Mouse (Mus musculus) lung, embryonic 14.5 days (tissue): ENCODE measurements around the gene Tctex1d4. TPM values are rescaled to one million over a fixed set of nuclear protein-coding genes. Genes with fewer than 3 reads are reported as not detected.

Source experiments
- ATAC-seq: fragments of 200-750 bp; cut with Nextera tagmentation; 2 replicates; pipeline ENCODE4 v1.8.0; 2017; ENCODE audit warnings: mild to moderate bottlenecking, moderate TSS enrichment, moderate library complexity; ENCODE audit not compliant: insufficient read depth
- DNase-seq: peaks from one replicate; pipeline ENCODE4 v3.0.0-alpha.2; 2015
- H3K27ac ChIP-seq: fragments of 300-500 bp; sonication (generic); 2 replicates; pipeline ENCODE4 v1.5.1; 2014; ENCODE audit warnings: low read depth, mild to moderate bottlenecking, moderate library complexity
- H3K27me3 ChIP-seq: fragments of 300-500 bp; sonication (generic); 2 replicates; pipeline ENCODE4 v1.6.1; 2014; ENCODE audit warnings: low read length, control low read depth; ENCODE audit not compliant: insufficient read depth
- H3K36me3 ChIP-seq: fragments of 300-500 bp; sonication (generic); 2 replicates; pipeline ENCODE4 v1.6.1; 2014; ENCODE audit warnings: control low read depth; ENCODE audit not compliant: insufficient read depth
- H3K4me1 ChIP-seq: fragments of 300-500 bp; sonication (generic); 2 replicates; pipeline ENCODE4 v1.6.1; 2014; ENCODE audit warnings: antibody characterized with exemption, control low read depth; ENCODE audit not compliant: insufficient read depth
- H3K4me2 ChIP-seq: fragments of 300-500 bp; sonication (generic); 2 replicates; pipeline ENCODE4 v1.6.1; 2014; ENCODE audit warnings: mild to moderate bottlenecking
- H3K4me3 ChIP-seq: fragments of 300-500 bp; sonication (generic); 2 replicates; pipeline ENCODE4 v1.5.1; 2014; ENCODE audit warnings: low read depth, low read length
- H3K9ac ChIP-seq: fragments of 300-500 bp; sonication (generic); 2 replicates; pipeline ENCODE4 v1.6.1; 2014
- H3K9me3 ChIP-seq: fragments of 300-500 bp; sonication (generic); 2 replicates; pipeline ENCODE4 v1.6.1; 2016; ENCODE audit warnings: low read depth, low read length, control low read depth
- CTCF ChIP-seq: IDR thresholded peaks from 2 replicates; pipeline ENCODE4 v1.5.1; 2016; ENCODE audit warnings: antibody characterized with exemption, low read depth
- WGBS: fragments of 180-500 bp; shearing (Covaris S2); extraction: QIAGEN DNeasy Blood & Tissue Kit; methylation state at CpG from one replicate; pipeline ENCODE4 v1.1.7; 2014; 5-methylcytosine and 5-hydroxymethylcytosine counted together
- polyA plus RNA-seq: library from polyadenylated mRNA; unstranded; fragments of >200 nt; fragmentation: Nextera tagmentation; extraction: Ambion mirVana; gene quantifications from 2 replicates; pipeline ENCODE4 v1.2.1, GENCODE M21; 2014

Tctex1d4 gene
- polyA plus RNA-seq, 1 experiment from 2014 or later, result not detected

- H3K27me3 ChIP-seq, result no peaks in the 10 kb centered on the region
- 2% methylated on average over 2 of the region's 2 CpGs for WGBS
- H3K4me3 ChIP-seq, result no peak overlapping the region
- no peak overlapping the region for H3K27ac ChIP-seq
- H3K9ac ChIP-seq, result no peak overlapping the region
- ATAC-seq (peak; percentile 35; the same call in 1 of the 2 replicates), DNase-seq (peak; percentile 74)
- H3K4me1 ChIP-seq, result 0 out of 2 replicates have a peak, but pooled peaks cover 1% of the 10 kb centered on the region
- no peak overlapping the region for H3K4me2 ChIP-seq
- no peaks in the 10 kb centered on the region for H3K9me3 ChIP-seq
- no peaks in the 10 kb centered on the region for H3K36me3 ChIP-seq
- TF ChIP-seq CTCF, result peak; percentile 81
Observed at GRCm38 (mm10) chr4:117139217-117139612, 12.6 kb downstream of the Tctex1d4 start.

- TF ChIP-seq CTCF, result peak; percentile 52
- Histone ChIP-seq H3K4me3 (no peak overlapping the region), H3K4me1 (no peaks in the 10 kb centered on the region), H3K9me3 (no peaks in the 10 kb centered on the region), H3K27ac (no peak overlapping the region), H3K9ac (no peak overlapping the region), H3K4me2 (no peak overlapping the region), H3K27me3 (no peaks in the 10 kb centered on the region), H3K36me3 (no peaks in the 10 kb centered on the region)
- DNase-seq (peak; percentile 71), ATAC-seq (no peak)
- 31% methylated on average over 4 of the region's 4 CpGs for whole genome bisulfite sequencing
Observed at GRCm38 (mm10) chr4:117140613-117141012, 14.0 kb downstream of the Tctex1d4 start.

GRCm38 (mm10) chr4:117143023-117143422 lies 16.4 kb downstream of the Tctex1d4 start:
- Histone ChIP-seq H3K9ac (no peak overlapping the region), H3K9me3 (no peaks in the 10 kb centered on the region)
- WGBS, result 46% methylated on average over 7 of the region's 7 CpGs

GRCm38 (mm10) chr4:117145248-117145647 lies 18.7 kb downstream of the Tctex1d4 start:
- H3K9me3 ChIP-seq, result no peaks in the 10 kb centered on the region
- TF ChIP-seq CTCF, result no peak
- H3K4me1 ChIP-seq, result no peaks in the 10 kb centered on the region
- H3K27ac ChIP-seq, result no peak overlapping the region
- 89% methylated on average over 13 of the region's 13 CpGs for WGBS
- no peak overlapping the region for H3K9ac ChIP-seq
- ATAC-seq (no peak), DNase-seq (no peak)
- H3K27me3 ChIP-seq, result no peaks in the 10 kb centered on the region
- no peak overlapping the region for H3K4me3 ChIP-seq
- H3K4me2 ChIP-seq, result no peak overlapping the region
- H3K36me3 ChIP-seq, result peaks cover 17% of the 10 kb centered on the region

More at GRCm38 (mm10) chr4:117143023-117143422, 16.4 kb downstream of the Tctex1d4 start:
- Histone ChIP-seq H3K4me3 (no peak overlapping the region), H3K27me3 (no peaks in the 10 kb centered on the region), H3K36me3 (0 out of 2 replicates have a peak, but pooled peaks cover 2% of the 10 kb centered on the region), H3K4me2 (no peak overlapping the region), H3K4me1 (no peaks in the 10 kb centered on the region), H3K27ac (no peak overlapping the region)
- DNase-seq (no peak), ATAC-seq (no peak)
- TF ChIP-seq CTCF, result no peak

GRCm38 (mm10) chr4:117146176-117146575 lies 19.6 kb downstream of the Tctex1d4 start:
- Histone ChIP-seq H3K36me3 (peaks cover 27% of the 10 kb centered on the region), H3K27me3 (no peaks in the 10 kb centered on the region), H3K4me2 (no peak overlapping the region), H3K4me3 (no peak overlapping the region), H3K9me3 (no peaks in the 10 kb centered on the region), H3K27ac (no peak overlapping the region), H3K4me1 (no peaks in the 10 kb centered on the region), H3K9ac (no peak overlapping the region)
- peak; percentile 86 for DNase-seq
- no peak for ATAC-seq
- peak; percentile 91 for TF ChIP-seq CTCF
- 31% methylated on average over 15 of the region's 15 CpGs for WGBS

GRCm38 (mm10) chr4:117148047-117148713 lies 21.6 kb downstream of the Tctex1d4 start:
- no peak for ATAC-seq
- Histone ChIP-seq H3K9ac (no peak overlapping the region), H3K27ac (no peak overlapping the region), H3K36me3 (peaks cover 45% of the 10 kb centered on the region), H3K4me2 (no peak overlapping the region), H3K27me3 (no peaks in the 10 kb centered on the region), H3K4me3 (no peak overlapping the region), H3K9me3 (no peaks in the 10 kb centered on the region), H3K4me1 (no peaks in the 10 kb centered on the region)
- no peak for TF ChIP-seq CTCF
- DNase-seq, result no peak
- WGBS, result 73% methylated on average over 18 of the region's 18 CpGs

- Histone ChIP-seq H3K27ac (no peak overlapping the region), H3K36me3 (peaks cover 51% of the 10 kb centered on the region), H3K4me1 (no peaks in the 10 kb centered on the region), H3K9ac (no peak overlapping the region), H3K27me3 (no peaks in the 10 kb centered on the region), H3K9me3 (no peaks in the 10 kb centered on the region), H3K4me2 (no peak overlapping the region), H3K4me3 (no peak overlapping the region)
- DNase-seq (no peak), ATAC-seq (no peak)
- 63% methylated on average over 24 of the region's 24 CpGs for WGBS
- TF ChIP-seq CTCF, result no peak
Observed at GRCm38 (mm10) chr4:117148815-117149214, 22.2 kb downstream of the Tctex1d4 start.
